Mouse (Mus musculus) kidney, adult 2 months (tissue): ENCODE measurements around the gene Slc22a6. TPM values are rescaled to one million over a fixed set of nuclear protein-coding genes. Genes with fewer than 3 reads are reported as not detected.

Experiments
- DNase-seq: peaks from one replicate; pipeline ENCODE4 v3.0.0; 2021
- H3K27ac ChIP-seq: fragments of 200-500 bp; 2 replicates; pipeline ENCODE4 v1.5.1; 2012; ENCODE audit warnings: low read depth, low read length, control low read depth, inconsistent platforms; ENCODE audit not compliant: insufficient read depth
- H3K27me3 ChIP-seq: fragments of 200-500 bp; replicated peaks from 2 replicates; pipeline ENCODE4 v1.6.1; 2012; ENCODE audit warnings: mild to moderate bottlenecking, moderate library complexity, low read length, inconsistent platforms; ENCODE audit not compliant: control insufficient read depth, insufficient read depth
- H3K36me3 ChIP-seq: fragments of 200-500 bp; 2 replicates; pipeline ENCODE4 v1.6.1; 2012; ENCODE audit warnings: mild to moderate bottlenecking, moderate library complexity, low read length, inconsistent platforms; ENCODE audit not compliant: control insufficient read depth, insufficient read depth
- H3K4me1 ChIP-seq: fragments of 200-500 bp; 2 replicates; pipeline ENCODE4 v1.6.1; 2011; ENCODE audit warnings: low read length; ENCODE audit not compliant: control insufficient read depth, insufficient read depth
- H3K4me3 ChIP-seq: fragments of 200-500 bp; 2 replicates; pipeline ENCODE4 v1.5.1; 2011; ENCODE audit warnings: mild to moderate bottlenecking, low read depth, low read length, control low read depth; ENCODE audit not compliant: insufficient read depth
- CTCF ChIP-seq: fragments of 200-500 bp; conservative IDR thresholded peaks from 2 replicates; pipeline ENCODE4 v1.5.1; 2011; ENCODE audit warnings: low read depth, mild to moderate bottlenecking, control low read depth, low read length, moderate library complexity, mixed read lengths; ENCODE audit not compliant: insufficient read depth, insufficient read length
- POLR2A ChIP-seq: fragments of 200-500 bp; IDR thresholded peaks from one replicate; pipeline ENCODE4 v1.6.1; 2011; ENCODE audit warnings: low read depth, low read length, control low read depth
- WGBS: fragments of 180-500 bp; shearing (Covaris S2); methylation state at CpG from one replicate; pipeline ENCODE4 v1.1.7; 2018; 5-methylcytosine and 5-hydroxymethylcytosine counted together
- polyA plus RNA-seq: library from polyadenylated mRNA; depleted of rRNA; stranded (reverse); fragments of >200 nt; gene quantifications from 2 replicates; pipeline ENCODE4 v1.2.3, GENCODE M21; 2012

The Slc22a6 gene
- polyA plus RNA-seq, 1 experiment = 355 TPM

- peak; percentile 82 for DNase-seq
Observed at GRCm38 (mm10) chr19:8630826-8631225, 13.0 kb downstream of the Slc22a6 start.

DNA sequence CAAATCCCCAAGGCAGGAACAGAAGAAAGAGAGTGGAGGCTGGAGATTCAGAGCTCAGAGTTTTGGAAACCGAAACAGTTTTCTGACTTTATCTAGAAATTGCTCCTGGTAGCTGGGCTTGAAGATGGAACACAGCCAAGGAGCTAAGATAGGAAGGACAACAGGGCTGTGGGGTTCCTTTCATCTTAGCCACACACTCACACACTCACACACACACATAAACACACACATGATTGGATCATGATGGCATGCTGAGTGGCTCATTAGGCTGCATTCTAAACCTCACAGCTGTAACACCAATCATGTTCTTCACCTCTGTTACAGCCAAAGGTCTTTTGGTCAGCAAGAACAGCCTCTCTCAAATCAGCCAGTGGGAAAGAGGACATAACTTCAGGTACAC is 14.2 kb downstream of the Slc22a6 start:
- Histone ChIP-seq H3K4me3 (no peak overlapping the region), H3K27ac (no peak overlapping the region), H3K4me1 (peaks cover 4% of the 10 kb centered on the region; the same call in 1 of the 2 replicates), H3K27me3 (no peaks in the 10 kb centered on the region), H3K36me3 (no peaks in the 10 kb centered on the region)
- no peak for DNase-seq
- WGBS = 81% methylated on average over 1 of the region's 1 CpGs
- TF ChIP-seq CTCF (no peak), POLR2A (no peak)

More at GRCm38 (mm10) chr19:8630826-8631225, 13.0 kb downstream of the Slc22a6 start:
- Histone ChIP-seq H3K4me1 (peaks cover 4% of the 10 kb centered on the region; the same call in 1 of the 2 replicates), H3K4me3 (no peak overlapping the region), H3K27me3 (no peaks in the 10 kb centered on the region), H3K36me3 (no peaks in the 10 kb centered on the region), H3K27ac (peak overlapping the region; percentile 74)
- no peak for TF ChIP-seq POLR2A
- TF ChIP-seq CTCF = no peak
- 40% methylated on average over 6 of the region's 6 CpGs for WGBS

GRCm38 (mm10) chr19:8642086-8642485 is 24.2 kb downstream of the Slc22a6 start:
- WGBS = 44% methylated on average over 5 of the region's 5 CpGs

DNA sequence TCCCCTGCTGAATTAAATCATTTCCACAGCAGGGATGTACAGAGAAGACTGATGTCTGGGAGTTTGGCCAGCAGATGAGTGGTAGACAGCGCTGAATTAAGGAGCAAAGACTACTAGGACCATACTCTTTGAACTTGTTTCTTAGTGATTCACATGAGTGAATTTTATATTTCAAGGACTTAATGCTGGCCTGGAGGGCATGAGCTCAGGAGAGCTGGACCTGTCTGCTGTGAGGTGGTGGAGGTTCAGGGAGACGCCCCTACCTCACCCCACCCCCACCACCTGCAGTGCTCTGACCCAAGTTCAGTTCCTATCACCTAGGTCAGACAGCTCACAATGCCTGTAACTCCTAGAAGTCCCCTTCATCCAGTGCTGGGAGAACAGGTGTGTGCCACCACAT is 28.6 kb downstream of the Slc22a6 start:
- H3K36me3 ChIP-seq = no peaks in the 10 kb centered on the region
- no peaks in the 10 kb centered on the region for H3K27me3 ChIP-seq
- peaks cover 3% of the 10 kb centered on the region; the same call in 1 of the 2 replicates for H3K4me1 ChIP-seq
- no peak for TF ChIP-seq POLR2A
- no peak for TF ChIP-seq CTCF
- H3K4me3 ChIP-seq = no peak overlapping the region
- 24% methylated on average over 2 of the region's 2 CpGs for WGBS
- no peak overlapping the region for H3K27ac ChIP-seq
- peak; percentile 42 for DNase-seq

More at GRCm38 (mm10) chr19:8642086-8642485, 24.2 kb downstream of the Slc22a6 start:
- Histone ChIP-seq H3K4me3 (no peak overlapping the region), H3K36me3 (no peaks in the 10 kb centered on the region), H3K4me1 (peaks cover 3% of the 10 kb centered on the region; the same call in 1 of the 2 replicates), H3K27me3 (no peaks in the 10 kb centered on the region), H3K27ac (no peak overlapping the region)
- TF ChIP-seq CTCF (no peak), POLR2A (no peak)
- no peak for DNase-seq

DNA sequence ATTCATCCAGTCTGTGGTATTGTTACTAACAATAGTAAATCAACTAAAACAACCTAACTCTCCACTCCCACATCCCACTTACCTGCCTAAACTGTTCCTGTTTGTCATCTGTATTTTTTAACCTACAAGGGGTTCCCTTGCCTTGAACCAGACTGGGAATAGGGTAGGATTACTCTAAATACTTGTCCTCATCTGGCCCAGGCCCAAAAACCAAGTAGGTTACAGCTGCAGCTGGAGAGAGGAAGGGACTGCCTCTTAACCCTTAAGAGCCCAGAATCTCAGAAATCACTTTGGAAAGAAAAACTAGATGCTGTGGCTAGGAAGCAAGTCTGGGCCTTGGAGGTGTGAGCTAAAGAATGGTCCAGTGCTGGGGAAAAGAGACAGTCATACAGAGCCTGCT is 38.0 kb downstream of the Slc22a6 start:
- DNase-seq = no peak
- Histone ChIP-seq H3K4me3 (no peak overlapping the region), H3K27ac (peak overlapping the region; percentile 55), H3K4me1 (no peaks in the 10 kb centered on the region), H3K27me3 (no peaks in the 10 kb centered on the region), H3K36me3 (no peaks in the 10 kb centered on the region)
- no peak for TF ChIP-seq CTCF
- no peak for TF ChIP-seq POLR2A

- Histone ChIP-seq H3K27ac (peak overlapping the region; percentile 55), H3K4me1 (no peaks in the 10 kb centered on the region), H3K36me3 (no peaks in the 10 kb centered on the region), H3K4me3 (no peak overlapping the region), H3K27me3 (no peaks in the 10 kb centered on the region)
- no peak for TF ChIP-seq CTCF
- TF ChIP-seq POLR2A = no peak
- peak; percentile 58 for DNase-seq
- 62% methylated on average over 4 of the region's 4 CpGs for WGBS
Observed at GRCm38 (mm10) chr19:8656341-8656740, 38.5 kb downstream of the Slc22a6 start.

DNA sequence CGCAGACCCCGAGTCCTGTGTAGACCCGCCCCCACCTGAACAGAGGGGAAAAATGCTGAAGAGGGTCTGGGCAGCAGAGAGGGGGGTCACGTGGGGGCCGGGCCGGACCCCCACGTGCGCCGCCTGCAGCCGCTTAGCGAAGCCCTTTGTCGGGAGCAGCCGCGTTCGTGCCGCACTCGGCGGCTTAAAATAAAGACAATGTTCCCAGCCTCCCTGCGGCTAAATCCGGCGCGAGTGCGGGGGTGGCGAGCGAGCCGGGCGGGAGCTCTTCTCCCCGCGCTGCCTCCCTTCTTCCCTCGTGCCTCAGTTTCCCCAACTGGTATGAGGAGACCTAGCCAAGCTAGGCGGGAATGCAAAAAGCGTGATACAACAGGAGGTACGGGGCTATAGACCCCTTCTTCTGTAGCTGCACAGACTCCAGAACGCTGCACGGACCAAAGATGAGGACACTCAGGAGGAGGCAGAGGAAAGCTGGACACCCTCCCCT is 44.0 kb downstream of the Slc22a6 start:
- Histone ChIP-seq H3K27ac (no peak overlapping the region), H3K27me3 (no peaks in the 10 kb centered on the region), H3K36me3 (no peaks in the 10 kb centered on the region), H3K4me1 (no peaks in the 10 kb centered on the region), H3K4me3 (peak overlapping the region; percentile 40)
- WGBS = 3% methylated on average over 35 of the region's 35 CpGs
- TF ChIP-seq POLR2A (no peak), CTCF (no peak)
- DNase-seq = no peak
